Comparison of ENCODE assay signal across 35 mouse cellular contexts in the genomic region with DNA sequence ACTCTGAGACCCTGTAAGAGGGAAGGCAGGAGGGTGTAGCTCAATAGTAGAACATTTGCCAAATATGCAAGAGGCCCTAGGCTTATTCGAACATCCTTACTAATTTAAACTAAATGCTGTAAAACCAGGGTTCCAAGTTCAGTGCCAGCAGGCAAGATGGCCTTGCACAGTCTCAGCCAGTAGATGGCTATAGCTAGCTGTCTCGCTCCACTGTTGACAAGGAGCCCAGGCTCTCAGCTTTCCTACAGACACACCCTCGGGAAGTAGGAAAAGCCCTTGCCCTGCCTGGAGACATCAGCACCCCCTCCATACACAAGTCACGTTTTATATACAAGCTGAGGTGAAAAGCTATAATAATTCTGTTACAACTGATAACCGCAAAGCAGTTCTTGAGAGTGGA. TPM values are rescaled to one million over a fixed set of nuclear protein-coding genes. Genes with fewer than 3 reads are reported as not detected.
A peak's percentile ranks its signal among the peaks of the same experiment; 100 is the strongest.
DNase-seq lines count a peak whose midpoint lies in the region; ATAC-seq and TF ChIP-seq lines count a peak whose summit lies in the region.
"Had no signal": no experiment of that assay in that cellular context is flagged by ENCODE, and none has a peak within 500 bp of the region (broad histone marks: within the 10 kb centered on the region; RNA-seq: fewer than 3 reads in every experiment).

No protein-coding gene starts in this region.

- TF ChIP-seq CTCF in gastrocnemius, adult 2 months (IDR thresholded peaks at IDR 0.05) = peak; percentile 48
- peak; percentile 35; the same call in 1 of the 2 replicates for TF ChIP-seq CTCF in lung, adult 2 months (IDR thresholded peaks at IDR 0.05; ENCODE audit: insufficient read depth, low read length)
- no peak for TF ChIP-seq CTCF in layer of hippocampus, adult 2 months (conservative IDR thresholded peaks at IDR 0.05)

- peak overlapping the region; percentile 83 for H3K27ac ChIP-seq in gastrocnemius, adult 2 months
- no peak overlapping the region for H3K27ac ChIP-seq in intestine, embryonic 15.5 days
- H3K27ac ChIP-seq in stomach, embryonic 15.5 days = no peak overlapping the region
- H3K27ac ChIP-seq in layer of hippocampus, adult 2 months = no peak overlapping the region
- H3K27ac ChIP-seq: embryonic facial prominence, embryonic 13.5 days; forebrain, embryonic 10.5 days; forebrain, embryonic 15.5 days; kidney, embryonic 15.5 days; limb, embryonic 10.5 days; limb, embryonic 15.5 days; midbrain, embryonic 12.5 days; neural tube, embryonic 12.5 days had no signal

- no peak overlapping the region for H3K4me3 ChIP-seq in gastrocnemius, adult 2 months
- H3K4me3 ChIP-seq in lung, adult 2 months (replicated peaks; ENCODE audit: extremely low read depth, low read depth, low read length) = no peak overlapping the region
- H3K4me3 ChIP-seq in intestine, embryonic 15.5 days (replicated peaks) = no peak overlapping the region
- H3K4me3 ChIP-seq in stomach, embryonic 15.5 days (replicated peaks) = no peak overlapping the region
- H3K4me3 ChIP-seq in layer of hippocampus, adult 2 months = no peak overlapping the region
- H3K4me3 ChIP-seq: embryonic facial prominence, embryonic 13.5 days; forebrain, embryonic 10.5 days; forebrain, embryonic 15.5 days; kidney, embryonic 15.5 days; limb, embryonic 10.5 days; limb, embryonic 15.5 days; midbrain, embryonic 12.5 days; myocyte; neural tube, embryonic 12.5 days had no signal

- no peaks in the 10 kb centered on the region for H3K27me3 ChIP-seq in intestine, embryonic 15.5 days (replicated peaks)
- no peaks in the 10 kb centered on the region for H3K27me3 ChIP-seq in stomach, embryonic 15.5 days (replicated peaks)
- H3K27me3 ChIP-seq: embryonic facial prominence, embryonic 13.5 days; forebrain, embryonic 15.5 days; kidney, embryonic 15.5 days; limb, embryonic 15.5 days; megakaryocyte, embryonic 14.5 days; midbrain, embryonic 12.5 days; neural tube, embryonic 12.5 days had no signal

- DNase-seq in gastrocnemius, adult 2 months = peak; percentile 61
- DNase-seq in gastrocnemius, postnatal 4 days (ENCODE audit: low spot score in 2 of 2) = no peak
- DNase-seq in lung, adult 2 months = no peak
- DNase-seq in lung, postnatal 10 days = no peak
- no peak for DNase-seq in layer of hippocampus, adult 2 months (ENCODE audit: low spot score in 2 of 2)
- DNase-seq in kidney, adult 11 months = no peak
- DNase-seq: adrenal gland, adult 2 months; adrenal gland, postnatal 36 days; cerebellum, adult 18-20 months; gastrocnemius, postnatal 25 days; kidney, postnatal 36 days; right cerebral cortex, adult 18-20 months; right cerebral cortex, postnatal 4 days; thymus, adult 18-20 months; thymus, postnatal 25 days had no signal

- no peak overlapping the region for H3K9ac ChIP-seq in intestine, embryonic 15.5 days
- no peak overlapping the region for H3K9ac ChIP-seq in stomach, embryonic 15.5 days
- H3K9ac ChIP-seq: embryonic facial prominence, embryonic 13.5 days; forebrain, embryonic 15.5 days; kidney, embryonic 15.5 days; limb, embryonic 15.5 days; midbrain, embryonic 12.5 days; neural tube, embryonic 12.5 days had no signal

- intact Hi-C loops in gastrocnemius, adult 2 months (cut with DNase I) = no loop called here

- H3K9me3 ChIP-seq in intestine, embryonic 15.5 days = no peaks in the 10 kb centered on the region
- no peaks in the 10 kb centered on the region for H3K9me3 ChIP-seq in stomach, embryonic 15.5 days
- H3K9me3 ChIP-seq: embryonic facial prominence, embryonic 13.5 days; forebrain, embryonic 10.5 days; forebrain, embryonic 15.5 days; kidney, embryonic 15.5 days; limb, embryonic 10.5 days; limb, embryonic 15.5 days; megakaryocyte, embryonic 14.5 days; midbrain, embryonic 12.5 days; neural tube, embryonic 12.5 days had no signal

- no peak for TF ChIP-seq POLR2A in lung, adult 2 months (IDR thresholded peaks at IDR 0.05; ENCODE audit: borderline replicate concordance, extremely low read depth, low read depth, low read length)

- H3K36me3 ChIP-seq in intestine, embryonic 15.5 days = no peaks in the 10 kb centered on the region
- H3K36me3 ChIP-seq in stomach, embryonic 15.5 days = no peaks in the 10 kb centered on the region
- H3K36me3 ChIP-seq: embryonic facial prominence, embryonic 13.5 days; forebrain, embryonic 10.5 days; forebrain, embryonic 15.5 days; kidney, embryonic 15.5 days; limb, embryonic 15.5 days; midbrain, embryonic 12.5 days; neural tube, embryonic 12.5 days had no signal

- 49% methylated on average over 5 of the region's 5 CpGs for WGBS in lung, adult 2 months
- 56% methylated on average over 5 of the region's 5 CpGs for WGBS in intestine, embryonic 15.5 days
- 59% methylated on average over 5 of the region's 5 CpGs for WGBS in stomach, embryonic 15.5 days

- ATAC-seq in intestine, embryonic 15.5 days = peak; percentile 83
- ATAC-seq in stomach, embryonic 15.5 days (ENCODE audit: insufficient read depth, low FRiP score, low read depth) = peak; percentile 63
- ATAC-seq: forebrain, embryonic 15.5 days; hindbrain, embryonic 16.5 days had no signal

- no peaks in the 10 kb centered on the region for H3K4me1 ChIP-seq in lung, adult 2 months (ENCODE audit: control insufficient read depth, insufficient read depth, low read length)
- H3K4me1 ChIP-seq in intestine, embryonic 15.5 days (replicated peaks) = 0 out of 2 replicates have a peak, but pooled peaks cover 5% of the 10 kb centered on the region
- H3K4me1 ChIP-seq in stomach, embryonic 15.5 days = peaks cover 4% of the 10 kb centered on the region; the same call in 1 of the 2 replicates
- H3K4me1 ChIP-seq: embryonic facial prominence, embryonic 13.5 days; kidney, embryonic 15.5 days; limb, embryonic 10.5 days; limb, embryonic 15.5 days; midbrain, embryonic 12.5 days had no signal

- H3K4me2 ChIP-seq in intestine, embryonic 15.5 days (replicated peaks) = no peak overlapping the region
- H3K4me2 ChIP-seq in stomach, embryonic 15.5 days = no peak overlapping the region
- H3K4me2 ChIP-seq: embryonic facial prominence, embryonic 13.5 days; forebrain, embryonic 15.5 days; kidney, embryonic 15.5 days; limb, embryonic 15.5 days; midbrain, embryonic 12.5 days; neural tube, embryonic 12.5 days had no signal

RNA-seq across cellular contexts. Expression of a gene that starts 20.1 kb away (rescaled TPM):
- total RNA-seq in gastrocnemius, adult 2 months (2021) = under 1 TPM in 1 of 2 experiments, not detected in 1; 0.08 TPM
- total RNA-seq in gastrocnemius, postnatal 4 days (2021) = 1 to 10 TPM; 6.6 to 9.2 TPM
- polyA plus RNA-seq in lung, adult 2 months (2012; rRNA removed) = 0.45 and 1.2 TPM in 2 replicates
- polyA plus RNA-seq in intestine, embryonic 15.5 days (2015; fragmentation: Nextera tagmentation; extraction: Ambion mirVana) = 34.2 and 36.8 TPM in 2 replicates
- 28.4 and 29.0 TPM in 2 replicates for polyA plus RNA-seq in stomach, embryonic 15.5 days (2015; fragmentation: Nextera tagmentation; extraction: Ambion mirVana)
- 1 to 10 TPM; 1.1 to 2.0 TPM for total RNA-seq in layer of hippocampus, adult 2 months (2021)

RNA-seq across cellular contexts. Expression of a gene that starts 31.2 kb away (rescaled TPM):
- total RNA-seq in gastrocnemius, adult 2 months (2021) = 10 to 100 TPM; 80.2 to 99.2 TPM
- total RNA-seq in gastrocnemius, postnatal 4 days (2021) = 10 to 100 TPM; 11.4 to 12.3 TPM
- 4.2 and 5.0 TPM in 2 replicates for polyA plus RNA-seq in lung, adult 2 months (2012; rRNA removed)
- polyA plus RNA-seq in intestine, embryonic 15.5 days (2015; fragmentation: Nextera tagmentation; extraction: Ambion mirVana) = 17.3 and 18.7 TPM in 2 replicates
- 11.2 and 12.4 TPM in 2 replicates for polyA plus RNA-seq in stomach, embryonic 15.5 days (2015; fragmentation: Nextera tagmentation; extraction: Ambion mirVana)
- 10 to 100 TPM; 13.5 to 14.1 TPM for total RNA-seq in layer of hippocampus, adult 2 months (2021)

RNA-seq across cellular contexts. Expression of a gene that starts 56.7 kb away (rescaled TPM):
- total RNA-seq in gastrocnemius, adult 2 months (2021) = not detected
- total RNA-seq in gastrocnemius, postnatal 4 days (2021) = under 1 TPM in 1 of 2 experiments, not detected in 1; 0.52 TPM
- polyA plus RNA-seq in lung, adult 2 months (2012; rRNA removed) = 0.22 TPM in 1 of 2 replicates, not detected in the other
- polyA plus RNA-seq in intestine, embryonic 15.5 days (2015; fragmentation: Nextera tagmentation; extraction: Ambion mirVana) = not detected in 2 replicates
- polyA plus RNA-seq in stomach, embryonic 15.5 days (2015; fragmentation: Nextera tagmentation; extraction: Ambion mirVana) = not detected in 2 replicates
- 1 to 10 TPM; 1.8 to 4.0 TPM for total RNA-seq in layer of hippocampus, adult 2 months (2021)
- total RNA-seq: adrenal gland, adult 2 months; adrenal gland, postnatal 36 days; common myeloid progenitor, adult 5-6 weeks; gastrocnemius, postnatal 25 days; heart, adult 8-10 months had no signal
- polyA plus RNA-seq: adrenal gland, adult 2 months; forebrain, embryonic 15.5 days; heart, embryonic 14.5 days; hindbrain, embryonic 11.5 days; intestine, embryonic 14.5 days; kidney, embryonic 15.5 days; limb, embryonic 10.5 days; liver, embryonic 16.5 days; midbrain, embryonic 12.5 days; neural tube, embryonic 12.5 days; stomach, embryonic 14.5 days had no signal

Comparison
In these comparisons a context has a peak if more than half of its experiments do, and no peak if none do; other contexts are left out.
1. RNA of a gene that starts 31.2 kb away (total RNA-seq): 80.2 to 99.2 TPM in gastrocnemius, adult 2 months; 13.5 to 14.1 TPM in layer of hippocampus, adult 2 months and 11.4 to 12.3 TPM in gastrocnemius, postnatal 4 days; every median in the first group is over 4 times any median in the second.